Mouse (Mus musculus) G1E (cell line): ENCODE results near the gene Nfkbil1.

Experiments used
- CTCF ChIP-seq: IDR thresholded peaks from 2 replicates; pipeline ENCODE4 v1.5.1; 2012; ENCODE audit warnings: low read depth, low read length, inconsistent platforms, mixed read lengths
- GATA1 ChIP-seq: IDR thresholded peaks from 2 replicates; pipeline ENCODE4 v1.6.1; 2012; ENCODE audit warnings: borderline replicate concordance, low read length, inconsistent platforms, mixed read lengths

GRCm38 (mm10) chr17:35175382-35175781 lies 60.2 kb downstream of the Nfkbil1 start:
- TF ChIP-seq GATA1 (no peak), CTCF (no peak)
